Comparison of ENCODE assay signal across 11 mouse cellular contexts in the genomic region with DNA sequence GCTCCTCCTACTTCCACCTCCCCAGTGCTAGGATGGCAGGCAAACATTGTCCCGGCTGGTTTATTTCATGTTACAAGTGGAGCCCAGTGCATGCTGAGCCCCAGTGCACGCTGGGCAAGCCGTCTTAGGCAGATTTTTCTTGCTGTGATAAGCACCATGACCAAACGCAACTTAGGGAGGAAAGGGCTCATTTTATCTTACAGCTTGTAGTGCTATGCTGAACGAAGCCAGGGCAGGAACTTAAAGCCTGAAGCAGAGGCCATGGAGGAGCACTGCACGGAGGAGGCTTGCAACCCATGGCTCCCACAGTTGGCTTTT. TPM values are rescaled to one million over a fixed set of nuclear protein-coding genes. Genes with fewer than 3 reads are reported as not detected.
DNase-seq lines count a peak whose midpoint lies in the region; ATAC-seq and TF ChIP-seq lines count a peak whose summit lies in the region.
"Had no signal": no experiment of that assay in that cellular context is flagged by ENCODE, and none has a peak within 500 bp of the region (broad histone marks: within the 10 kb centered on the region; RNA-seq: fewer than 3 reads in every experiment).

No protein-coding gene starts in this region.

- H3K4me2 ChIP-seq in heart, embryonic 13.5 days = peak overlapping the region; percentile 51
- peak overlapping the region; percentile 33 for H3K4me2 ChIP-seq in intestine, postnatal 0 days (replicated peaks; ENCODE audit: low read depth)
- H3K4me2 ChIP-seq: midbrain, embryonic 15.5 days had no signal

- no peaks in the 10 kb centered on the region for H3K27me3 ChIP-seq in heart, embryonic 13.5 days (replicated peaks)
- no peaks in the 10 kb centered on the region for H3K27me3 ChIP-seq in intestine, postnatal 0 days (replicated peaks; ENCODE audit: control insufficient read depth, insufficient read depth, low read length)
- H3K27me3 ChIP-seq: midbrain, embryonic 15.5 days had no signal

- no peak for TF ChIP-seq CTCF in intestine, postnatal 0 days (IDR thresholded peaks at IDR 0.05; ENCODE audit: low read depth)

- H3K4me1 ChIP-seq in heart, embryonic 13.5 days = peaks cover 28% of the 10 kb centered on the region
- H3K4me1 ChIP-seq in intestine, postnatal 0 days (replicated peaks; ENCODE audit: control insufficient read depth, insufficient read depth, low read length) = no peaks in the 10 kb centered on the region; the same call in 1 of the 2 replicates

- 6% methylated on average over 6 of the region's 6 CpGs for WGBS in heart, embryonic 13.5 days
- WGBS in intestine, postnatal 0 days = 19% methylated on average over 6 of the region's 6 CpGs

- H3K9me3 ChIP-seq in heart, embryonic 13.5 days = no peaks in the 10 kb centered on the region
- no peaks in the 10 kb centered on the region for H3K9me3 ChIP-seq in intestine, postnatal 0 days (ENCODE audit: control insufficient read depth)
- H3K9me3 ChIP-seq: midbrain, embryonic 15.5 days had no signal

- peak overlapping the region; percentile 72 for H3K9ac ChIP-seq in heart, embryonic 13.5 days
- H3K9ac ChIP-seq in intestine, postnatal 0 days (ENCODE audit: low read depth, low read length) = no peak overlapping the region
- H3K9ac ChIP-seq: midbrain, embryonic 15.5 days had no signal

- peaks cover 38% of the 10 kb centered on the region for H3K36me3 ChIP-seq in heart, embryonic 13.5 days
- H3K36me3 ChIP-seq in intestine, postnatal 0 days (ENCODE audit: control insufficient read depth, insufficient read depth) = peaks cover 14% of the 10 kb centered on the region

- no peak for DNase-seq in heart, adult 18-20 months
- peak; percentile 34 for DNase-seq in lung, postnatal 10 days
- no peak for DNase-seq in lung, postnatal 14 days
- DNase-seq in yolk sac, embryonic 10.5 days (ENCODE audit: low spot score) = peak; percentile 39
- no peak for DNase-seq in neural tube, embryonic 10.5 days (ENCODE audit: extremely low spot score, low spot score)
- DNase-seq: gastrocnemius, postnatal 25 days; right cerebral cortex, postnatal 14 days had no signal

- H3K27ac ChIP-seq in heart, embryonic 13.5 days (replicated peaks) = peak overlapping the region; percentile 75
- no peak overlapping the region for H3K27ac ChIP-seq in intestine, postnatal 0 days (ENCODE audit: low read depth, low read length)
- H3K27ac ChIP-seq: midbrain, embryonic 15.5 days had no signal

- no peak overlapping the region for H3K4me3 ChIP-seq in heart, embryonic 13.5 days
- H3K4me3 ChIP-seq in intestine, postnatal 0 days (ENCODE audit: low read depth, low read length) = no peak overlapping the region
- H3K4me3 ChIP-seq: midbrain, embryonic 15.5 days had no signal

- ATAC-seq in heart, embryonic 13.5 days (ENCODE audit: extremely low read depth, insufficient number of reproducible peaks, low FRiP score, low TSS enrichment) = no peak
- ATAC-seq in intestine, postnatal 0 days = no peak
- ATAC-seq: hindbrain, embryonic 16.5 days; midbrain, embryonic 15.5 days had no signal

RNA-seq across cellular contexts. Expression of gene Eif3g, which starts 3.7 kb away (rescaled TPM):
- polyA plus RNA-seq in heart, embryonic 13.5 days (2015; fragmentation: Nextera tagmentation; extraction: Ambion mirVana) = 214 and 249 TPM in 2 replicates
- total RNA-seq in heart, adult 18-20 months (2021) = 100 to 1,000 TPM; 114 to 116 TPM
- polyA plus RNA-seq in intestine, postnatal 0 days (2015; fragmentation: Nextera tagmentation; extraction: Ambion mirVana) = 131 and 138 TPM in 2 replicates

RNA-seq across cellular contexts. Expression of gene Ppan, which starts 14.2 kb away (rescaled TPM):
- 40.6 and 41.9 TPM in 2 replicates for polyA plus RNA-seq in heart, embryonic 13.5 days (2015; fragmentation: Nextera tagmentation; extraction: Ambion mirVana)
- 1 to 10 TPM; 5.5 to 7.4 TPM for total RNA-seq in heart, adult 18-20 months (2021)
- 18.7 and 21.4 TPM in 2 replicates for polyA plus RNA-seq in intestine, postnatal 0 days (2015; fragmentation: Nextera tagmentation; extraction: Ambion mirVana)

RNA-seq across cellular contexts. Expression of gene Angptl6, which starts 22.6 kb away (rescaled TPM):
- 2.5 and 3.1 TPM in 2 replicates for polyA plus RNA-seq in heart, embryonic 13.5 days (2015; fragmentation: Nextera tagmentation; extraction: Ambion mirVana)
- total RNA-seq in heart, adult 18-20 months (2021) = 1 to 10 TPM; 4.3 to 4.4 TPM
- 9.4 and 9.8 TPM in 2 replicates for polyA plus RNA-seq in intestine, postnatal 0 days (2015; fragmentation: Nextera tagmentation; extraction: Ambion mirVana)

RNA-seq across cellular contexts. Expression of gene A230050P20Rik, which starts 33.7 kb away (rescaled TPM):
- 6.5 and 6.9 TPM in 2 replicates for polyA plus RNA-seq in heart, embryonic 13.5 days (2015; fragmentation: Nextera tagmentation; extraction: Ambion mirVana)
- total RNA-seq in heart, adult 18-20 months (2021) = 1 to 10 TPM; 3.9 to 4.0 TPM
- polyA plus RNA-seq in intestine, postnatal 0 days (2015; fragmentation: Nextera tagmentation; extraction: Ambion mirVana) = 4.9 and 5.6 TPM in 2 replicates

RNA-seq across cellular contexts. Expression of gene Dnmt1, which starts 57.6 kb away (rescaled TPM):
- 58.7 and 59.8 TPM in 2 replicates for polyA plus RNA-seq in heart, embryonic 13.5 days (2015; fragmentation: Nextera tagmentation; extraction: Ambion mirVana)
- total RNA-seq in heart, adult 18-20 months (2021) = 10 to 100 TPM; 10.3 to 12.6 TPM
- 18.5 and 19.2 TPM in 2 replicates for polyA plus RNA-seq in intestine, postnatal 0 days (2015; fragmentation: Nextera tagmentation; extraction: Ambion mirVana)

Comparison
In these comparisons a context has a peak if more than half of its experiments do, and no peak if none do; other contexts are left out.
1. DNase-seq: peak in lung, postnatal 10 days (single experiment) and yolk sac, embryonic 10.5 days (single experiment); none in heart, adult 18-20 months (0 of 2), lung, postnatal 14 days (single experiment) and neural tube, embryonic 10.5 days (single experiment).